Mouse (Mus musculus) midbrain, embryonic 15.5 days (tissue): Measurements from ENCODE around the gene Krtap16-1. TPM values are rescaled to one million over a fixed set of nuclear protein-coding genes. Genes with fewer than 3 reads are reported as not detected.
A peak's percentile ranks its signal among the peaks of the same experiment; 100 is the strongest.

Source experiments
- ATAC-seq: fragments of 200-750 bp; cut with Nextera tagmentation; replicated peaks from 2 replicates; pipeline ENCODE4 v1.8.0; 2017; ENCODE audit warnings: moderate TSS enrichment
- H3K27ac ChIP-seq: fragments of 300-500 bp; sonication (generic); 2 replicates; pipeline ENCODE4 v1.5.1; 2015; ENCODE audit warnings: mild to moderate bottlenecking, inconsistent platforms
- H3K27me3 ChIP-seq: fragments of 300-500 bp; sonication (generic); replicated peaks from 2 replicates; pipeline ENCODE4 v1.6.1; 2015; ENCODE audit warnings: inconsistent platforms
- H3K36me3 ChIP-seq: fragments of 300-500 bp; sonication (generic); replicated peaks from 2 replicates; pipeline ENCODE4 v1.6.1; 2015; ENCODE audit warnings: inconsistent platforms
- H3K4me1 ChIP-seq: fragments of 300-500 bp; sonication (generic); 2 replicates; pipeline ENCODE4 v1.6.1; 2015; ENCODE audit warnings: inconsistent platforms
- H3K4me2 ChIP-seq: fragments of 300-500 bp; sonication (generic); 2 replicates; pipeline ENCODE4 v1.6.1; 2015; ENCODE audit warnings: inconsistent platforms, mild to moderate bottlenecking, moderate library complexity
- H3K4me3 ChIP-seq: fragments of 300-500 bp; sonication (generic); 2 replicates; pipeline ENCODE4 v1.5.1; 2015; ENCODE audit warnings: mild to moderate bottlenecking, inconsistent platforms
- H3K9ac ChIP-seq: fragments of 300-500 bp; sonication (generic); 2 replicates; pipeline ENCODE4 v1.6.1; 2015; ENCODE audit warnings: mild to moderate bottlenecking, inconsistent platforms
- H3K9me3 ChIP-seq: fragments of 300-500 bp; sonication (generic); 2 replicates; pipeline ENCODE4 v1.6.1; 2016; ENCODE audit warnings: inconsistent platforms
- WGBS: fragments of 180-500 bp; shearing (Covaris S2); methylation state at CpG from one replicate; pipeline ENCODE4 v1.1.7; 2015; ENCODE audit warnings: mixed read lengths; 5-methylcytosine and 5-hydroxymethylcytosine counted together
- polyA plus RNA-seq: library from polyadenylated mRNA; unstranded; fragments of >200 nt; fragmentation: Nextera tagmentation; extraction: Ambion mirVana; gene quantifications from 2 replicates; pipeline ENCODE4 v1.2.1, GENCODE M21; 2015

Krtap16-1 gene
- polyA plus RNA-seq: not detected in 2 replicates

DNA sequence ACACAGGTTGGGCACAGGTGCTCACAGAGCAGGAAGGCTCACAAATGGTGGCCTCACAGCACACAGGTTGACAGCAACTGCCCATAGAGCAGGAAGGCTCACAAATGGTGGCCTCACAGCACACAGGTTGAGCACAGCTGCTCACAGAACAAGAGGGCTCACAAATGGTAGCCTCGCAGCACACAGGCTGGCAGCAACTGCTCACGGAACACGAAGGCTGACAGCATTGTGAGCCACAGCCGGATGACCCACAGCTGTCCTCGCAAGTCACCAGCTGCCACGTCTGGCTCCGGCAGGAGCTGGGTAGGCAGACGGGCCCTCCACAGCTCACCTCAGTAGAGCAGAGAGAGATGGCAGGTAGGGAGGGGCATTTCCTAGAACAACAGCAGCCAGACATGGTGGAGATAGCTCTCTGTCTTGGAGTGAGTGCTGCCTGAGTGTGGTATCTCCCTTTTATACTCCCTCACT is at the start of gene Krtap16-1:
Gene Krtap16-1 (minus strand): TSS at position 418 of the 468 bp plus-strand sequence.
- WGBS: 87% methylated on average over 8 of the region's 8 CpGs
- no peaks in the 10 kb centered on the region for H3K4me1 ChIP-seq
- no peak within 1 kb of the TSS for H3K4me3 ChIP-seq
- no peak within 1 kb of the TSS for H3K9ac ChIP-seq
- peak within 1 kb of the TSS; percentile 60 for H3K27ac ChIP-seq
- no peak for ATAC-seq
- H3K36me3 ChIP-seq: no peaks in the 10 kb centered on the region
- no peak within 1 kb of the TSS for H3K4me2 ChIP-seq
- no peaks in the 10 kb centered on the region for H3K27me3 ChIP-seq
- H3K9me3 ChIP-seq: no peaks in the 10 kb centered on the region

DNA sequence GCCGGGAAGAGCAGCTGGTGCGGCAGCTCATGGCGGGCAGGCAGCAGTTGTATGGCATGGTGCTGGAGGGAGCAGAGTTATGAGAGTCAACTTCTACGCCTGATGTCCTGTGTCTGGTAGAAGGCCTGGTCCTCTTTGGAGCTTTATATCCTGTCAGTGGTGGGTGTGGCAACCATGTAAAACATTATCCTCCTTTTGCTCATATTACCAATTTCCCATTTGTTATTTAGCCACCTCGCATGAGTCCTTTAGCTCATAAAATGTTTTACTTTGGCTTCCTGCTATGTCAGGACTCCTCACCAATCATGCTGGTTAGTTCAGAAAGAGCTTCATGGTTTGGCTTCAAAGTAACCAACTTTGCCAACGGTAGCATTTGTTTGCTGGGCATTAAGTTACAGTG is 43.4 kb upstream of the Krtap16-1 start, which contains the start of gene Krt33b:
Gene Krt33b (minus strand): TSS at position 101 of the 400 bp plus-strand sequence.
- Histone ChIP-seq H3K4me3 (no peak within 1 kb of the TSS), H3K27me3 (no peaks in the 10 kb centered on the region), H3K27ac (no peak within 1 kb of the TSS), H3K4me1 (no peaks in the 10 kb centered on the region), H3K36me3 (no peaks in the 10 kb centered on the region), H3K9me3 (no peaks in the 10 kb centered on the region), H3K4me2 (no peak within 1 kb of the TSS), H3K9ac (no peak within 1 kb of the TSS)
- 95% methylated on average over 6 of the region's 6 CpGs for WGBS
- ATAC-seq: no peak

DNA sequence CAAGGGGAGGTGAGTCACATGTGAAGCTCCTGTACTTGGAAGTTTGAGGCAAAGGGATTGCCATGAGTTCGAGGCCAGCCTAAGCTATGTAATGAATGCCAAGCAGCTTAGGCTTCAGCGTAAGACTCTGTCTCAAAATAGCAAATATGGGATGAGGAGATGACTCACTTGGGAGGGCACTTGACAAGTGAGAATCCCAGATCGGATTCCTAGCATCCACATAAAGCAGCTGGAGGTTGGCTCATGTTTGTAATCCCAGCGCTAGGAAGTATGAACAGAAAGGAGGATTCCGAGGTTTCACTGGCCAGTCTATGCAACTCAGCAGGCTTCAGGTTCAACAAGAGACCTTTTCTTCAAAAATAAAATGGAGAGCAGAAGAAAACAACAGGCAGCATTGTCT is 35.0 kb upstream of the Krtap16-1 start:
- H3K4me3 ChIP-seq: no peak overlapping the region
- 86% methylated on average over 5 of the region's 5 CpGs for WGBS
- ATAC-seq: no peak
- H3K27ac ChIP-seq: no peak overlapping the region
- H3K9me3 ChIP-seq: no peaks in the 10 kb centered on the region
- H3K36me3 ChIP-seq: no peaks in the 10 kb centered on the region
- no peaks in the 10 kb centered on the region for H3K27me3 ChIP-seq
- H3K4me1 ChIP-seq: no peaks in the 10 kb centered on the region
- H3K4me2 ChIP-seq: no peak overlapping the region
- no peak overlapping the region for H3K9ac ChIP-seq

DNA sequence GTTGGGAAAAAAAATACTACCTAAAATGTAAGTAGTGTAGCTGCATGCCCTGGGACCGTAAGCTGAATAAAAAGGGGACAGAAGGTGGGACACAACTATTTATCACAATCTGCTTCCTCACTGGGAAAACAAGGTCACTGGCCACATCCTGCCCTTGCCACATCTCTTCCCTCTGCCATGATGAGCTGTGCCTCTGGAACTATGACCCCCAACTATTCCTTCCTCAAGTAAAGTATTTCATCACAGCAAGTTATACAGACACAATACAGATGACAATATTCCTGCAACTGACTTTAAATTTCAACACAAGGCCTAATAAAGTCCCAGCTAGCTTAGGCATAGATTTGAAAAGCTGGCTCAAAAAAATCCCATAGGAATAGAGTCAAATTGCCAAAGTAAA is 33.1 kb upstream of the Krtap16-1 start:
- no peak for ATAC-seq
- H3K4me2 ChIP-seq: no peak overlapping the region
- 97% methylated on average over 1 of the region's 1 CpGs for WGBS
- H3K9ac ChIP-seq: no peak overlapping the region
- H3K27ac ChIP-seq: no peak overlapping the region
- no peaks in the 10 kb centered on the region for H3K27me3 ChIP-seq
- H3K4me1 ChIP-seq: no peaks in the 10 kb centered on the region
- no peaks in the 10 kb centered on the region for H3K36me3 ChIP-seq
- H3K9me3 ChIP-seq: no peaks in the 10 kb centered on the region
- H3K4me3 ChIP-seq: no peak overlapping the region

DNA sequence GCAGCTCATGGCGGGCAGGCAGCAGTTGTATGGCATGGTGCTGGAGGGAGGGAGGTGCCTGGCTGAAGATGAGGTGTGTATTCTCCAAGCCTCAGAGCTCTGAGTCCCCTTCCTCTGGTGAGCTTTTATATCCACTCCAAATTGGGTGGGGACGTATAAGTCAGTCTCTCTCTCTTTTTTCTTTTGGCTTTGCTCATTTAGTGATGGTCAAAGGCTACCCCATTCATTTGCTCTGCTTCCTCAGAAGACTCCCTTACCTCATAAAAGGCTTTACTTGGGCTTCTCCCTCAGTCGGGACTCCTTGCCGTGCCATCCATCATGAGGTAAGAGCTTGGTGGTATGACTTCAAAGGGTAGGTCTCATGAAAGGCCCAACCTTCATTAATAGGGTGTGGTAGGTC is 29.7 kb upstream of the Krtap16-1 start, which contains the start of gene Krt33a:
Gene Krt33a (minus strand): TSS at position 101 of the 400 bp plus-strand sequence.
- Histone ChIP-seq H3K9ac (no peak within 1 kb of the TSS), H3K27me3 (no peaks in the 10 kb centered on the region), H3K4me2 (no peak within 1 kb of the TSS), H3K4me3 (no peak within 1 kb of the TSS), H3K27ac (no peak within 1 kb of the TSS), H3K36me3 (no peaks in the 10 kb centered on the region), H3K9me3 (no peaks in the 10 kb centered on the region), H3K4me1 (no peaks in the 10 kb centered on the region)
- no peak for ATAC-seq
- WGBS: 90% methylated on average over 4 of the region's 4 CpGs

DNA sequence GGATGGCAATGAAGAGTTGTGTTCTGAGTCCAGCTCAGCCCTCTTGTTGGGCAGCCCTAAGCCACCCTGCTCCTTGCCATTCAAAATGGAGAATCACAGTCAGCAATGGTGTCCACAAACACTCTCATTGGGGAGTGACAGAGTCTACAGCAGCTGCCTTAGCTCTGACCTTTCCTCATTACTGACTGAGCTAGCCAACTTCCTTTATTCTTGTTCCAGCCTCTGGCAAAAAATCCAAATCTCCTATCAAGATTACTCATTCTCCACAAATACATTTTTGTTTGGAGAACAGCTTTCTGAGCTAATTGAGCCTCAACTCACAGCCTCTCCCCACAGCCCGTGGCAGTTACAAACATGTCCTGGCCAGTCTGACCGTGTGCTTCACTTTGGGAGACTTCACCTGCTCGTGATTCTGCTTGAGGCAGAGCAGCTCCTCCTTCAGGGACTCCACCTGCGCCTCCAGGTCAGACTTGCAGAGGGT is 27.3 kb upstream of the Krtap16-1 start:
- Histone ChIP-seq H3K4me1 (no peaks in the 10 kb centered on the region), H3K4me2 (no peak overlapping the region), H3K36me3 (no peaks in the 10 kb centered on the region), H3K9me3 (no peaks in the 10 kb centered on the region), H3K4me3 (no peak overlapping the region), H3K9ac (no peak overlapping the region), H3K27ac (no peak overlapping the region), H3K27me3 (no peaks in the 10 kb centered on the region)
- no peak for ATAC-seq
- WGBS: 76% methylated on average over 4 of the region's 4 CpGs

DNA sequence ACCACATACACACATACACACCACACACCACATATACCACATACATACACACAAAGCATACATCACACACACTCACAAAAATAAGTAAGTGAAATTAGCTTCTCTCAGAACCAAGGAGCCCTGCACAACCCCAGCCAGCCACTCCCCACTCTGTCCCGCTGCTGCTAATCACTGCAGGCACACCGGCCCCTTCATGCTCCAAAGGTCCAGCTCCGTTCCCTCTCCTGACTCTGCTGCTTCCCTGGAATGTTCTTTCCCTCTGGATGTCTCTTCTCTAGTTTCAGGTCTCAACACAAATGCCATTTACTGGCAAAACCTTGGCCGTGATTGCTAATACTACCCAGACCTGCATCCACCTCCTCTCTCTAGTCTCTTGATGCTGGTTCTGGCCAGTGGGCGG is 24.3 kb upstream of the Krtap16-1 start:
- no peaks in the 10 kb centered on the region for H3K36me3 ChIP-seq
- H3K4me2 ChIP-seq: no peak overlapping the region
- H3K4me1 ChIP-seq: no peaks in the 10 kb centered on the region
- 80% methylated on average over 5 of the region's 5 CpGs for WGBS
- H3K27ac ChIP-seq: no peak overlapping the region
- ATAC-seq: no peak
- no peaks in the 10 kb centered on the region for H3K27me3 ChIP-seq
- no peaks in the 10 kb centered on the region for H3K9me3 ChIP-seq
- H3K4me3 ChIP-seq: no peak overlapping the region
- no peak overlapping the region for H3K9ac ChIP-seq

DNA sequence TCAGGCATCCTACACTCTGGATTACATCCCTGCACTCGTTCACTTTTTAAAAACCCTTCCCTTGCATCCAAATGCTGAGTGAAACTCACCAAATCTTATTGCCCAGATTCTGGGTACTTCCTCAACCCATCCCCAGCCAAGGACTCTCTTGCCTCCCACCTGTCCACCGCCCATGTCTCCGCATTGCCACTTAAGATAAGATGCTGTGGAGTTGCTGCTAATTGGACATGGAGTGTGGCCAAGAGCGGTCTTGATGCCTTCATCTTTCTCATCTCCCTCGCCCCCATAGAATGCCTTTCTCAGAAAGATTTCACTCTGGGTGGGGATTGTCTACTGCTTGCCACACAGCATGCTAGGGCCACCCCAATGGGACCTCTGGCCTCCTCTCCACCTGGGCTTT is 21.9 kb upstream of the Krtap16-1 start:
- H3K27me3 ChIP-seq: no peaks in the 10 kb centered on the region
- H3K9ac ChIP-seq: no peak overlapping the region
- H3K4me1 ChIP-seq: no peaks in the 10 kb centered on the region
- no peaks in the 10 kb centered on the region for H3K9me3 ChIP-seq
- no peak overlapping the region for H3K27ac ChIP-seq
- H3K36me3 ChIP-seq: no peaks in the 10 kb centered on the region
- no peak overlapping the region for H3K4me3 ChIP-seq
- WGBS: 89% methylated on average over 5 of the region's 5 CpGs
- H3K4me2 ChIP-seq: no peak overlapping the region
- no peak for ATAC-seq

DNA sequence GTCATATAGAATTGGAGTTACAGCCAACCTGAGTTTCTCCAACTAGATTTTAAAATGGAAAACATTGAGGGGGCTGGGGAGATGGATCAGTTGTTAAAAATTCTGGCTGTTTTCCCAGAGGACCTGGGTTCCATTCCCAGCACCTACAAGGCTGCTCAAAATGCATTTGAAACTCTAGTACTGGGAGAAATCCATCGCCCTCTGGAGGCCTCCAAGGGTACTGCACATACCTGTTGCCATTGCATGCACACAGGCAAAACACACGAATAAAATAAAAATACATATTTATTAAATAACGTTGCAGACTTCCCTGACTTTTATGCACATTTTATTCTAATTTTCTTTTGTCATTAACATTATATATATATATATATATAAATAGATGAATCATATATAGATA is 20.2 kb upstream of the Krtap16-1 start:
- no peak overlapping the region for H3K9ac ChIP-seq
- H3K27ac ChIP-seq: no peak overlapping the region
- H3K4me1 ChIP-seq: no peaks in the 10 kb centered on the region
- 57% methylated on average over 3 of the region's 3 CpGs for WGBS
- H3K9me3 ChIP-seq: no peaks in the 10 kb centered on the region
- H3K27me3 ChIP-seq: no peaks in the 10 kb centered on the region
- H3K36me3 ChIP-seq: no peaks in the 10 kb centered on the region
- ATAC-seq: no peak
- no peak overlapping the region for H3K4me3 ChIP-seq
- H3K4me2 ChIP-seq: no peak overlapping the region

DNA sequence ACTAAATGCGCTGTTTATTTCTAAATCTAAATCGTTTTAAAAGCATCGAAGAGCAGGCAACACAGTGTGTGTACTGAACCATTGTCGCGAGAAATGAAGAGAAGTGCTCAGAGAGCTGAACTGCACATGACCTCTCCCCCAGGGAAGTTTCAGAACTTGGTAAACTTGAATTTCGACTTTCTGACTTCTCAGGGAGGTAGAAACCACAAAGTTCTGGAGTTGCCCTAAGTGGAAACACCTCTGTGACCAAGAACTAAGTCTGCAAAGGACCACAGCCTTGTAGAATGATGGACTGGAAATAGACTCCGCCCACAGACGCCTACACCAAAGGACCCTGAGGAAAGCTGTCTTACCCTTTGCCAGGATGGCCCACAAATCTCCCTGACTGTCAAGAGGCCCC is 19.5 kb upstream of the Krtap16-1 start:
- ATAC-seq: no peak

DNA sequence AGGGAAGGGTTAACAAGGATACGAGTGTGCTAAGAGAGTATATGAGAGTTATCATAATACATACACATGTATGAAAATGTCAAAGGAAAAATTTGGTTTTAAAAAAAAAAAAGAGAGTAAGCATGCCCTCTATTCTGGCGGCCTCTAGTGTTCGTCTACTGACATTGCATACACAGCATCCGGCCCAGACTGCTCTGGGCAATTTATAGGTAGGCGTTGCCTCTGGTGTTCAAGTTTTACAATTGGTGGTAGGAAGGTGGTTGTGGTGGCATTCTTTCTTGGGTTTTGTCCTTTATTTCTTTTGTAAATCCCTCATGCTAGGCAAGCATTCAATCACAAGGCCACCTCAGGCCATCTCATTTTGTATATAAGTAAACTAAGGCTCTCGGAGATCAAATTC is 18.4 kb upstream of the Krtap16-1 start:
- Histone ChIP-seq H3K27me3 (no peaks in the 10 kb centered on the region), H3K27ac (no peak overlapping the region), H3K4me3 (no peak overlapping the region), H3K9ac (no peak overlapping the region), H3K36me3 (no peaks in the 10 kb centered on the region), H3K9me3 (no peaks in the 10 kb centered on the region), H3K4me1 (no peaks in the 10 kb centered on the region), H3K4me2 (no peak overlapping the region)
- 27% methylated on average over 6 of the region's 6 CpGs for WGBS
- no peak for ATAC-seq

More for the DNA sequence above, 19.5 kb upstream of the Krtap16-1 start:
- H3K4me1 ChIP-seq: no peaks in the 10 kb centered on the region
- no peak overlapping the region for H3K9ac ChIP-seq
- no peaks in the 10 kb centered on the region for H3K9me3 ChIP-seq
- 86% methylated on average over 8 of the region's 8 CpGs for WGBS
- no peak overlapping the region for H3K4me3 ChIP-seq
- H3K27ac ChIP-seq: no peak overlapping the region
- no peak overlapping the region for H3K4me2 ChIP-seq
- H3K36me3 ChIP-seq: no peaks in the 10 kb centered on the region
- no peaks in the 10 kb centered on the region for H3K27me3 ChIP-seq

DNA sequence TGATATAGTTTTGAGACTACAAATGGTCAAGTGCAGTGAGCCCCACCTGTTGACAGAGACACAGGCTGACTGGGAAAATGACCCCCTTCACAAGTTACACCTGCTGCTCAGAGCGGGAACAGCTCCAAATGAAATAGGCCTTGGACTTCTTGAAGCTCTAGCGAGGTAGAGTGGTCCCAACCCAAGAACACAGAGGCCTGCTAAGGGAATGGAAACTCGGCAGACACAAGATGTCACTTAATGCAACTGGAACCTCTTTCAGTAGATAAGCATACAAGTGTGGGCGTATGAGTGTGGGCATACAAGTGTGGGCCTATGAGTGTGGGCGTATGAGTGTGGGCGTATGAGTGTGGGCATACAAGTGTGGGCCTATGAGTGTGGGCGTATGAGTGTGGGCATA is 12.7 kb upstream of the Krtap16-1 start:
- Histone ChIP-seq H3K9me3 (no peaks in the 10 kb centered on the region), H3K4me2 (no peak overlapping the region), H3K27ac (no peak overlapping the region), H3K27me3 (no peaks in the 10 kb centered on the region), H3K9ac (no peak overlapping the region), H3K4me1 (no peaks in the 10 kb centered on the region), H3K4me3 (no peak overlapping the region), H3K36me3 (no peaks in the 10 kb centered on the region)
- 96% methylated on average over 7 of the region's 7 CpGs for WGBS
- ATAC-seq: no peak

DNA sequence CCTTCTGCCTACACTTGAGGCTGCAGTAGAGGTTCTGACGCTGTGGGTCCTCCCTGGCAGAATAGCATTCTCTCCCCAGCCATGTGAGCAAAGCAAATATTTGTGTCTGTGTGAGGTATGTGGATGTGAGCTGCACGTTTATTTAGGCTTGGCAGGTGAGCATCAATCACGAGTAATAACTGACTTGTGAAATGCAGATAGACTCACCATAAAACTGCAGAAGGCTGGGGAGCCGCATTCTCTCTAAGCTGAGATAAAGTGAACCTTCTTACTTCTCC is 7.9 kb upstream of the Krtap16-1 start:
- WGBS: 69% methylated on average over 4 of the region's 4 CpGs
- Histone ChIP-seq H3K9me3 (no peaks in the 10 kb centered on the region), H3K4me3 (no peak overlapping the region), H3K27ac (no peak overlapping the region), H3K9ac (no peak overlapping the region), H3K4me1 (no peaks in the 10 kb centered on the region), H3K4me2 (no peak overlapping the region), H3K36me3 (no peaks in the 10 kb centered on the region), H3K27me3 (no peaks in the 10 kb centered on the region)
- ATAC-seq: no peak
